Mouse (Mus musculus) CD4-positive, CD25-positive, alpha-beta regulatory T cell, adult 4 months (primary cell): ENCODE results near the gene Igfbp7. TPM values are rescaled to one million over a fixed set of nuclear protein-coding genes. Genes with fewer than 3 reads are reported as not detected.

ENCODE experiments used
- ATAC-seq: one replicate; pipeline ENCODE4 v1.8.0; 2017
- polyA plus RNA-seq, 2 experiments: library from polyadenylated mRNA; unstranded; fragments of 100-300 nt; shearing (Covaris generic); gene quantifications; one replicate each; pipeline ENCODE4 v1.2.1; 2017

Gene Igfbp7
- polyA plus RNA-seq, 2 experiments from 2014 or later, result 0.31 TPM; not detected in 1

GRCm38 (mm10) chr5:77378027-77378426 lies 29.8 kb downstream of the Igfbp7 start:
- no peak for ATAC-seq

GRCm38 (mm10) chr5:77375546-77375945 lies 32.3 kb downstream of the Igfbp7 start:
- ATAC-seq, result no peak

GRCm38 (mm10) chr5:77374945-77375344 lies 32.9 kb downstream of the Igfbp7 start:
- ATAC-seq, result no peak

- peak; percentile 88 for ATAC-seq
These were observed 35.1 kb downstream of the Igfbp7 start for GRCm38 (mm10) chr5:77372778-77373177.

- no peak for ATAC-seq
These were observed 35.6 kb downstream of the Igfbp7 start for GRCm38 (mm10) chr5:77372242-77372641.

GRCm38 (mm10) chr5:77370378-77370892 lies 37.4 kb downstream of the Igfbp7 start:
- no peak for ATAC-seq

- ATAC-seq, result no peak
These were observed 38.4 kb downstream of the Igfbp7 start for GRCm38 (mm10) chr5:77369394-77369793.

GRCm38 (mm10) chr5:77368194-77368593 lies 39.6 kb downstream of the Igfbp7 start:
- ATAC-seq, result no peak

GRCm38 (mm10) chr5:77367682-77368081 lies 40.2 kb downstream of the Igfbp7 start:
- no peak for ATAC-seq

- no peak for ATAC-seq
These were observed 40.7 kb downstream of the Igfbp7 start for GRCm38 (mm10) chr5:77367145-77367544.

- no peak for ATAC-seq
These were observed 41.5 kb downstream of the Igfbp7 start for GRCm38 (mm10) chr5:77366313-77366712.

GRCm38 (mm10) chr5:77364443-77365038 lies 43.3 kb downstream of the Igfbp7 start:
- no peak for ATAC-seq

- no peak for ATAC-seq
These were observed 44.2 kb downstream of the Igfbp7 start for GRCm38 (mm10) chr5:77363650-77364049.

- no peak for ATAC-seq
These were observed 45.7 kb downstream of the Igfbp7 start for GRCm38 (mm10) chr5:77362120-77362519.

GRCm38 (mm10) chr5:77361006-77361405 lies 46.8 kb downstream of the Igfbp7 start:
- no peak for ATAC-seq

GRCm38 (mm10) chr5:77359971-77360370 lies 47.9 kb downstream of the Igfbp7 start:
- ATAC-seq, result no peak

- ATAC-seq, result no peak
These were observed 49.5 kb downstream of the Igfbp7 start for GRCm38 (mm10) chr5:77358347-77358746.

GRCm38 (mm10) chr5:77357405-77358149 lies 50.3 kb downstream of the Igfbp7 start:
- peak; percentile 65 for ATAC-seq

GRCm38 (mm10) chr5:77355307-77356265 lies 52.3 kb downstream of the Igfbp7 start:
- ATAC-seq, result no peak

- peak; percentile 78 for ATAC-seq
These were observed 53.5 kb downstream of the Igfbp7 start for GRCm38 (mm10) chr5:77354361-77354787.

- no peak for ATAC-seq
These were observed 56.1 kb downstream of the Igfbp7 start for GRCm38 (mm10) chr5:77351691-77352090.

GRCm38 (mm10) chr5:77349971-77350658 lies 57.7 kb downstream of the Igfbp7 start:
- no peak for ATAC-seq
